Mouse (Mus musculus) urinary bladder, adult 18-20 months (tissue): ENCODE results near the gene Dbr1.
"Not testable (repeated sequence)": the region's sequence is repeated elsewhere in the genome, so short reads cannot be mapped to it uniquely, and the experiment has no call there.

Source experiments
- DNase-seq, 2 experiments: peaks; one replicate each; pipeline ENCODE4 v3.0.0; 2022; ENCODE audit warnings: low spot score in 2 of 2, mixed read lengths in 2 of 2

Dbr1 gene

DNA sequence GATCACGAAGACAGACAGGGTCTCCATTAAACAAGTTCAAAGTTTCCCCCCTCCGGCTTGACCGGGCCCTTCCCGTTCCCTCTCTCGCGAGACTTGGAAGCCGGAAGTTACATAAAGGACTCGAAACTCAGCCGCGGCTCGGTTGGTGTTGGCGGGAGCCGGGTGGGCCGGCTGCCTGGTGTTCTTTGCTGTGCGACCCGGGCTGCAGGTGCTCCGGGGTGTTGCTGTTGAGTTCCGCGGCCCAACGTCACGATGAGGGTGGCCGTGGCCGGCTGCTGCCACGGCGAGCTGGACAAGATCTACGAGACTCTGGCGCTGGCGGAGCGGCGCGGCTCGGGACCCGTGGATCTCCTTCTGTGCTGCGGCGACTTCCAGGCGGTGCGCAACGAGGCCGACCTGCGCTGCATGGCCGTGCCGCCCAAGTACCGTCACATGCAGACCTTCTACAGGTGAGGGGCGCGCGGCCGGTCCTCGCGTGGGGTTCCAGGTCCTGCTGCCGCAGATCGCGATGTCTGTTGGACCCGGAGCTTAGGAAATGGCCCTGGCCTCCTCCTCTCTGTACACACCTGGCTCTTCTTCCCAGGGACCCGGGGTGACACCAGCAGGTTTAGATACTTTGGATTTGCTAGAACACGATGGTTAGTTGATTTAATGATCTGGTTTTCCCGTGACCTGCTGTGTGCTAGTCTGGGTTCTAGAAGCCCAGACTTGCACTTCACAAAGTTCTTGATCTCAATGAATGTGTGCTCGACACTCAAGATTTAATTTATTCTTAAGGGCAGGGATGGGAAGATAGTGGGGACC lies at the start of gene Dbr1:
Gene Dbr1, plus strand, starts transcription at position 123 of the 804 bp plus-strand sequence.
- DNase-seq: peak; percentile 81 to 85

GRCm38 (mm10) chr9:99531865-99532264 lies 43.7 kb upstream of the Dbr1 start:
- DNase-seq: no peak

DNA sequence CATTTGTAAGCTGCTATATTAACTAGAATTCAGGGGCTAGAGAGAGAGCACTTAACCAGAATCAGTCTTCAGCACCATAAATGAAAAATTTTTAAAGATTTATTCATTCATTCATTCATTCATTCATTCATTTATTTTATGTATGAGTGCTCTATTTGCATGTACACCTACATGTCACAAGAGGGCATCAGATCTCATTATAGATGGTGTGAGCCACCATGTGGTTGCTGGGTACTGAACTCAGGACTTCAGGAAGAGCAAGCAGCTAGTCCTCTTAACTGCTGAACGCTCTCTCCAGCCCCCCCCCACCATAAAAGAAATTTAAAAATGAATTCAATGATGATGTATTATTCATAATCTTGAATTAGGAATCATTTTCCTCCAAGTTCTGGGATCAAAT lies 29.3 kb upstream of the Dbr1 start:
- no peak for DNase-seq

GRCm38 (mm10) chr9:99552068-99552467 lies 23.5 kb upstream of the Dbr1 start:
- no peak for DNase-seq

DNA sequence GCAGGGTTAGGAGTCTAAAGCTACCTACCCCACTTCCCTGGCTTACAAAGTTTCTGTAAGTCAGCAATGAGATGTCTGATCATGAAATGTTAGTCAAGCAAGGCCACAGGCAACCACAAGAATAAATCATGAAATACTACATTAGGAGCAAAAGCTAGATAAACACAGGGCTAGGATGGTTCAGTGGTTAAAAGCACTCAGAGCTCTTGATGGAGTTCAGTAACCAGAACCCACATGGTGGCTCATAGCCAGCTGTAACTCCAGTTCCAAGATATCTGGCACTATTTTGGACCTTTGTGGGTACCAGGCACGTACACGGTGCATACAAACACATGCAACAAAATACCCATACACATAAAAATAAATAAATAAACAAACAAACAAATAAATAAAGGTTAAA lies 22.6 kb upstream of the Dbr1 start:
- no peak for DNase-seq

DNA sequence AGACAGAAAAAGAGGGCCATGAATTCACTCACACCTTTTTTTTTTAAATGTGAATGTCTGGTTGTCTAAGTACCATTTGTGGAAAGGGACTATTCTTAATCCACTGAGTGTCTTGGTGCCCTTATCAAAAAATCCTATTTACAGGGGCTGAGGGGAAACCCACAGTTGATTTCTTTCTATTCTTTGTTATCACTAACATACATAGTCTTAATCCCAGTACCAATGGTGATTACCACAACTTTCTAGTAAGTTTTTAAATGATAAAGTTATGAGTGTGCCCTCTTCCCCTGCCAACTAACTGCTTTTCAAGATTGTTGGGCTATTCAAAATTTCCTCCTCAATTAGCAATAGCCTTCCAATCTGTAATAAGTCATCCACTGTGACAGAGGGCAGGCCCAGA lies 21.5 kb upstream of the Dbr1 start:
- no peak for DNase-seq

GRCm38 (mm10) chr9:99555253-99555652 lies 20.3 kb upstream of the Dbr1 start:
- DNase-seq: no peak

- DNase-seq: no peak
Observed at GRCm38 (mm10) chr9:99557580-99558300, 17.9 kb upstream of the Dbr1 start.

GRCm38 (mm10) chr9:99558824-99559556 lies 16.6 kb upstream of the Dbr1 start:
- DNase-seq: no peak

DNA sequence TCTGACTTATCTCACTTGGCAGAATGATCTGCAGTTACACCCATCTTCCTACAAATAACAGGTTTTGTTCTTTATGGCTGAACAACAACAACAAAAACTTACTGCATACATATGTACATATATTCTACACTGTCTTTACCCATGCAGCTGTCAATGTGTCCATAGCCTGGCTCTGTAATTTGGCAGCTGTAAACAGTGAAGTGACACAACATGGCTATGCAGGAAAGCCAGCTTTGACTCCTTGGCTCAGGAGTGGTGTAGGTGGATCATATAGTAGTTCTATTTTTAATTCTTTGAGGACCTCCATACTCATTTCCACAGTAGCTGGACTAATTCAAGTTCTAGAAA lies 16.1 kb upstream of the Dbr1 start:
- DNase-seq: no peak

DNA sequence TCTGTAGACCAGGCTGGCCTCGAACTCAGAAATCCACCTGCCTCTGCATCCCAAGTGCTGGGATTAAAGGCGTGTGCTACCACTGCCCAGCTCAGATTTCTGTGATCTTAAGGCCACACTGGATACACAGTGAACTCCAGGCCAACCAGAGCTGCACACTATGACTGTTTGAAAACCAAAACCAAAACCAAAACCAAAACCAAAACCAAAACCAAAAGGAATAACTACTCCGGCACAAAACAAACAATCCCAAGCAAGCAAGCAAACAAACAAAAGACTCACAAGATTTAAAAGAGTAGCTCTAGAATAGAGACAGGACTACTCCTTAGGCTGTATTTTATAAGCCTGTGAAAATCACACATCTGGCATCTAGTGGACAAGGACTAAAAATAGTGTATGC lies 15.2 kb upstream of the Dbr1 start:
- no peak for DNase-seq

- DNase-seq: peak; percentile 31 to 42
Observed at GRCm38 (mm10) chr9:99563714-99564113, 11.9 kb upstream of the Dbr1 start.

DNA sequence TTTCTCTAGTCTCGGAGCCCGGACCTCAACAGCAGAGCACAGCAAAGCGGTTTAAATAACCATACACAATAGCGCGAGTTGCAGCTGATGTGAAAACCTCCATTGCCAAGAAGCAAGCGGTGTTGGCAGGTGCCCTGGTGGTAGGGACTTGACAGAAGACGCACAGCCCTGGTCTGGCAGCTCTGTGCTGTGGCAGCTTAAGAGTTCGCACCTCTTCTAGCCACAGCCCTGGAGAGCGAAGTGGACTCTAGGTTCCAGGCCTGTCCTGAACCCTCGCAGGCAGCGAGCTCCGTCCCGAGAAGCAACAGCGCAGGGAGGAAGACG lies 7.6 kb upstream of the Dbr1 start:
- DNase-seq: no peak

GRCm38 (mm10) chr9:99568347-99569070 lies 7.1 kb upstream of the Dbr1 start, which contains the start of gene Armc8:
Armc8 (minus strand) TSS chr9:99568899.
- DNase-seq: peak; percentile 86 to 91

DNA sequence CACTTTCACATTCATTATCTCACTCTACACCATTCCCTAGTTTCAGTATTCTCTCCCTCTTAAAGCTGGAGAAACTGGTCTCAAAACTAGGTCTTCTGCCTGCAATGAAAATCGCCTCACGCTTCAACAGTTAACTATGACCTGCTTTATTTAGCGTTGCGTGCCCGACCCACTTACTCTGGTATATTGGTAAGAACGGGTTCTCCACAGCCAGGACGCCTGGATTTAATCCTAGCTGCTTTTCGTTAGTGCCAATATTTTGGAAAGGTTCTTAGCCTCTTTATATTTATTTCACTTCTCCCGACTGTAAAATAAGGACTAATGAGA lies 6.6 kb upstream of the Dbr1 start:
- no peak for DNase-seq

DNA sequence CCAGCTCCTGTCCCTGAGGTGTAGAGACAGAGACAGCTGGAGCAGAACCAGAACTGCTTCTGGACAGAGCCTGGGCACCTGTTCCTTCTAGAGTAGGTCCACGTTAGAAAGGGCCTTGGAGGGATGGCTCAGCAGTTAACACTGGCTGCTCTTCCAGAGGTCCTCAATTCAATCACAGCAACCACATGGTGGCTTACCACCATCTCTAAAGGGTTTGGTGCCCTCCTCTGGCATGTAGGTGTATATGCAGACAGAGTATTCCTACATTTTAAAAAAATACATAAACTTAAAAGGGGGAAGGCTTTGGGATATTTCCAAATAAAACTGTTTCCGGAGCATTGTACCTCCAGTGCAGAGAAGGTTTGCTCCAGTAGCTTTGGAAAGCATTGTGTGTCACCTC lies 5.1 kb downstream of the Dbr1 start:
- no peak for DNase-seq

DNA sequence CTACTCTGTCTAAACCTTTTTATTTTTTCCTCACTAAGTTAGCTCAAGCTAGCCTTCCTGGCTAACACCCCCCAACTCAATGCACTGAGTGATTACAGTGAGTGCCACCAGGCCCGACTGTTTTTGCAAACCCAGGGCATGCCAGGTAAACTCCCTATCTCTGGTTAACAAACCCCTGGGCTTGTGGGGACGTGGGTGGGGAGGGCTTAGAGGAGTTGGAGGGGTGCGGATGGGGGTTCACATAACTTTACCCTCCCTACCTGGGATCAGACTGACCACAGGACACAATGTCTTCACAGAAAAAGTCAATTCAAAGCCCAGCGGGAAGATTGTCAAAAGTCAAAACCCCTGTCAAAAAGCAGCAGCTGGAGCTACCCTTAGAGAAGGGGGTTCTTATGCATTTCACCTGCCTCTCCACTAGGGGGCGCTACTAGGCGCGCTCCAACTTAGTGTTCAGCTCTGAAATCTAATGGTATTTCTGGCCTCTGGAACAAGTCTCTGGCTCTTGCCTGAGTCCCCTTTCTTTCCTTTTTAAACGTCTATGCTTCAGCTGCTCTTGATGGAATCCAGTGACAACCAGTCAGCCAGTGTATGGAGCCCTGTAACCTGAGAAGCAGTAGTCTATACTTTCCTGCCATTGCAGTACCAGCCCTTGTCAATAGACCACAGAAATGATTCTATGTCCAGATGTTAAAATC lies 12.1 kb downstream of the Dbr1 start:
- DNase-seq: peak; percentile 38 to 45

GRCm38 (mm10) chr9:99591144-99591543 lies 15.5 kb downstream of the Dbr1 start:
- DNase-seq: no peak

GRCm38 (mm10) chr9:99599127-99599526 lies 23.5 kb downstream of the Dbr1 start:
- not testable (repeated sequence) for DNase-seq

DNA sequence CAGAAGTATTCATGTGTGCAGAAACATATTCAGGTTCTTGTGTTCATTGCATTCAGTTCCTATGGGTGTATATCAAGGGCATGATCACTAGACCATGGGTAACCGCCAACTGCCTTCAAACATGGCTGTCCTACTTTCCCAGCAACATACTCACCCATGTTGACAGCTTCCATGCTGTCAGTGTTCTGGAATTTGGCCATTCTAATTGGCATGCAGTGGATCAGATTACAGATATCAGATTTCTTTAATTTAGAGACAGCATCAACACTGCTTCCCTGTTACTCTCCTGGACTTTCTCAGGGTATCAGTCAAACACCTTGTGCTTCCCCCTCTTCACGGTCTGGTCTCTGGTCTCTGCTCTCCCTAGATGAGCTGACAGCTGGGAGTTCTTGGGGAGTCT lies 28.0 kb downstream of the Dbr1 start:
- DNase-seq: no peak

DNA sequence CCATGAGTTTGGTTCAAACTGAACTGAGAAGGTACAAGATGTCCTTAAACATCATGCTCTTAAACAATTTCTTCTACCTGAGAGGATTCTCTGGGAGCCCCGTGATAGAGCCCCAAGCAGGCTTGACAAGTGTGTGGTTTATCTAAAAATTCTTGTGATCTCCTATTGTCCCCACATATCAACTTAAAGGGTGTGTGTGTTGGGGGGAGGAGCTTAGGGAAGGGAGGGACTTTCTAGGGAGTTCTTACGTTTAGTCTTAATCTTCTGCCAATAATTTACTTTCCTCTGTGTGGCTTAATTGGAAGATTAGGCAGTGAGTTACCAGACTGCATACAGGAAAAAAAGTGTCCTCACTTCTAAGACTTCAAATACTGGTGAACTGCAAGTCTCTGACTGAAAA lies 36.6 kb downstream of the Dbr1 start, which contains the start of gene A4gnt:
Gene A4gnt, plus strand, starts transcription at position 301 of the 400 bp plus-strand sequence.
- no peak for DNase-seq
